Mouse (Mus musculus) embryonic facial prominence, embryonic 11.5 days (tissue): ENCODE measurements at regions not wholly inside any gene's neighbourhood (a gene's known extent, or its start where the extent isn't known, plus 50 kb on each side); places are given as distances from the start of the nearest gene placed in this dataset.

Experiments used
- ATAC-seq: fragments of 200-750 bp; cut with Nextera tagmentation; replicated peaks from 2 replicates; pipeline ENCODE4 v1.8.0; 2017; ENCODE audit warnings: low read depth; ENCODE audit not compliant: insufficient number of reproducible peaks, low FRiP score, low TSS enrichment
- DNase-seq: peaks from one replicate; pipeline ENCODE4 v3.0.0-alpha.2; 2015; ENCODE audit warnings: low spot score
- H3K27ac ChIP-seq: fragments of 300-500 bp; sonication (generic); replicated peaks from 2 replicates; pipeline ENCODE4 v1.5.1; 2014; ENCODE audit warnings: mild to moderate bottlenecking, low read depth, low read length, control low read depth
- H3K27me3 ChIP-seq: fragments of 300-500 bp; sonication (generic); 2 replicates; pipeline ENCODE4 v1.6.1; 2014; ENCODE audit warnings: mild to moderate bottlenecking, low read length, moderate library complexity, mixed read lengths; ENCODE audit not compliant: control insufficient read depth, insufficient read depth
- H3K36me3 ChIP-seq: fragments of 300-500 bp; sonication (generic); replicated peaks from 2 replicates; pipeline ENCODE4 v1.6.1; 2014; ENCODE audit warnings: low read depth, mild to moderate bottlenecking, low read length, moderate library complexity, mixed read lengths; ENCODE audit not compliant: control insufficient read depth, insufficient read depth
- H3K4me1 ChIP-seq: fragments of 300-500 bp; sonication (generic); 2 replicates; pipeline ENCODE4 v1.6.1; 2014; ENCODE audit warnings: low read length, mixed read lengths; ENCODE audit not compliant: control insufficient read depth, insufficient read depth
- H3K4me2 ChIP-seq: fragments of 300-500 bp; sonication (generic); 2 replicates; pipeline ENCODE4 v1.6.1; 2014; ENCODE audit warnings: low read depth, mild to moderate bottlenecking, control low read depth, low read length, moderate library complexity
- H3K4me3 ChIP-seq: fragments of 300-500 bp; sonication (generic); 2 replicates; pipeline ENCODE4 v1.5.1; 2014; ENCODE audit warnings: low read depth, low read length, control low read depth
- H3K9ac ChIP-seq: fragments of 300-500 bp; sonication (generic); replicated peaks from 2 replicates; pipeline ENCODE4 v1.6.1; 2014; ENCODE audit warnings: mild to moderate bottlenecking, control low read depth, low read length
- H3K9me3 ChIP-seq: fragments of 300-500 bp; sonication (generic); replicated peaks from 2 replicates; pipeline ENCODE4 v1.6.1; 2016; ENCODE audit warnings: mild to moderate bottlenecking, low read length, inconsistent platforms, mixed read lengths; ENCODE audit not compliant: control insufficient read depth
- WGBS: fragments of 180-500 bp; shearing (Covaris S2); extraction: QIAGEN DNeasy Blood & Tissue Kit; methylation state at CpG from one replicate; pipeline ENCODE4 v1.1.7; 2014; 5-methylcytosine and 5-hydroxymethylcytosine counted together

GRCm38 (mm10) chr17:52448701-52449100, 153.8 kb upstream of the Kcnh8 start:
- ATAC-seq = no peak
- 69% methylated on average over 5 of the region's 5 CpGs for WGBS

GRCm38 (mm10) chr17:52459303-52459996, 143.1 kb upstream of the Kcnh8 start:
- no peak for ATAC-seq
- WGBS = 62% methylated on average over 10 of the region's 10 CpGs
- H3K4me3 ChIP-seq = no peak overlapping the region

More at GRCm38 (mm10) chr17:52448701-52449100, 153.8 kb upstream of the Kcnh8 start:
- Histone ChIP-seq H3K9ac (no peak overlapping the region), H3K9me3 (no peaks in the 10 kb centered on the region), H3K4me2 (no peak overlapping the region), H3K4me1 (no peaks in the 10 kb centered on the region), H3K36me3 (no peaks in the 10 kb centered on the region), H3K4me3 (no peak overlapping the region), H3K27ac (no peak overlapping the region), H3K27me3 (no peaks in the 10 kb centered on the region)
- DNase-seq = no peak

GRCm38 (mm10) chr17:52459997-52460387, 142.5 kb upstream of the Kcnh8 start:
- H3K27ac ChIP-seq = no peak overlapping the region
- H3K9ac ChIP-seq = no peak overlapping the region
- no peaks in the 10 kb centered on the region for H3K9me3 ChIP-seq
- no peaks in the 10 kb centered on the region for H3K36me3 ChIP-seq
- no peak overlapping the region for H3K4me3 ChIP-seq
- 90% methylated on average over 5 of the region's 5 CpGs for WGBS
- no peak for DNase-seq
- no peak for ATAC-seq
- no peak overlapping the region for H3K4me2 ChIP-seq
- H3K27me3 ChIP-seq = no peaks in the 10 kb centered on the region
- no peaks in the 10 kb centered on the region for H3K4me1 ChIP-seq

More at GRCm38 (mm10) chr17:52459303-52459996, 143.1 kb upstream of the Kcnh8 start:
- DNase-seq = no peak
- Histone ChIP-seq H3K9ac (no peak overlapping the region), H3K27me3 (no peaks in the 10 kb centered on the region), H3K4me2 (no peak overlapping the region), H3K4me1 (no peaks in the 10 kb centered on the region), H3K27ac (no peak overlapping the region), H3K36me3 (no peaks in the 10 kb centered on the region), H3K9me3 (no peaks in the 10 kb centered on the region)

- Histone ChIP-seq H3K36me3 (no peaks in the 10 kb centered on the region), H3K27me3 (no peaks in the 10 kb centered on the region), H3K27ac (no peak overlapping the region), H3K9me3 (no peaks in the 10 kb centered on the region), H3K4me1 (no peaks in the 10 kb centered on the region), H3K4me3 (no peak overlapping the region), H3K4me2 (no peak overlapping the region), H3K9ac (no peak overlapping the region)
- ATAC-seq (no peak), DNase-seq (no peak)
- WGBS = 68% methylated on average over 11 of the region's 11 CpGs
These were observed 141.2 kb upstream of the Kcnh8 start for GRCm38 (mm10) chr17:52461264-52461663.

- Histone ChIP-seq H3K27ac (no peak overlapping the region), H3K27me3 (no peaks in the 10 kb centered on the region), H3K36me3 (no peaks in the 10 kb centered on the region), H3K9me3 (no peaks in the 10 kb centered on the region), H3K4me1 (no peaks in the 10 kb centered on the region), H3K9ac (no peak overlapping the region), H3K4me3 (no peak overlapping the region), H3K4me2 (no peak overlapping the region)
- DNase-seq (peak; percentile 76), ATAC-seq (no peak)
- 32% methylated on average over 6 of the region's 6 CpGs for WGBS
These were observed 140.8 kb upstream of the Kcnh8 start for GRCm38 (mm10) chr17:52461709-52462141.

GRCm38 (mm10) chr17:52462361-52462760, 140.1 kb upstream of the Kcnh8 start:
- Histone ChIP-seq H3K4me2 (no peak overlapping the region), H3K4me3 (no peak overlapping the region), H3K27ac (no peak overlapping the region), H3K27me3 (no peaks in the 10 kb centered on the region), H3K4me1 (no peaks in the 10 kb centered on the region), H3K9me3 (no peaks in the 10 kb centered on the region), H3K36me3 (no peaks in the 10 kb centered on the region), H3K9ac (no peak overlapping the region)
- DNase-seq (no peak), ATAC-seq (no peak)
- WGBS = 81% methylated on average over 9 of the region's 9 CpGs

GRCm38 (mm10) chr17:52468464-52468863, 134.0 kb upstream of the Kcnh8 start:
- H3K27me3 ChIP-seq = no peaks in the 10 kb centered on the region
- H3K4me3 ChIP-seq = no peak overlapping the region
- ATAC-seq (no peak), DNase-seq (no peak)
- H3K27ac ChIP-seq = no peak overlapping the region
- no peaks in the 10 kb centered on the region for H3K9me3 ChIP-seq
- H3K9ac ChIP-seq = no peak overlapping the region
- no peaks in the 10 kb centered on the region for H3K36me3 ChIP-seq
- H3K4me2 ChIP-seq = no peak overlapping the region
- WGBS = 93% methylated on average over 5 of the region's 5 CpGs
- H3K4me1 ChIP-seq = no peaks in the 10 kb centered on the region

- Histone ChIP-seq H3K27me3 (no peaks in the 10 kb centered on the region), H3K4me3 (no peak overlapping the region), H3K36me3 (no peaks in the 10 kb centered on the region), H3K9me3 (no peaks in the 10 kb centered on the region), H3K27ac (no peak overlapping the region), H3K4me2 (no peak overlapping the region), H3K9ac (no peak overlapping the region), H3K4me1 (no peaks in the 10 kb centered on the region)
- 55% methylated on average over 7 of the region's 7 CpGs for WGBS
- no peak for ATAC-seq
- no peak for DNase-seq
These were observed 123.0 kb upstream of the Kcnh8 start for GRCm38 (mm10) chr17:52479327-52480086.
